Comparison of ENCODE assay signal across 27 mouse cellular contexts in genomic region chr16:32726501-32726900, GRCm38 (mm10). TPM values are rescaled to one million over a fixed set of nuclear protein-coding genes. Genes with fewer than 3 reads are reported as not detected.
DNase-seq lines count a peak whose midpoint lies in the region; ATAC-seq lines count a peak whose summit lies in the region.
"Had no signal": no experiment of that assay in that cellular context is flagged by ENCODE, and none has a peak within 500 bp of the region (broad histone marks: within the 10 kb centered on the region; RNA-seq: fewer than 3 reads in every experiment).

No protein-coding gene starts in this region.

- no peak overlapping the region for H3K27ac ChIP-seq in forebrain, embryonic 14.5 days (ENCODE audit: low read depth, low read length)
- no peak overlapping the region for H3K27ac ChIP-seq in forebrain, embryonic 15.5 days (replicated peaks)
- H3K27ac ChIP-seq: heart, embryonic 10.5 days; hindbrain, embryonic 13.5 days; liver, embryonic 14.5 days had no signal

- H3K9ac ChIP-seq in forebrain, embryonic 14.5 days (ENCODE audit: low read length) = no peak overlapping the region
- no peak overlapping the region for H3K9ac ChIP-seq in forebrain, embryonic 15.5 days (replicated peaks)
- H3K9ac ChIP-seq: hindbrain, embryonic 13.5 days; liver, embryonic 14.5 days had no signal

- no peaks in the 10 kb centered on the region for H3K27me3 ChIP-seq in forebrain, embryonic 14.5 days (replicated peaks; ENCODE audit: control insufficient read depth, insufficient read depth, low read length)
- H3K27me3 ChIP-seq in forebrain, embryonic 15.5 days = no peaks in the 10 kb centered on the region
- H3K27me3 ChIP-seq: CH12.LX; hindbrain, embryonic 13.5 days had no signal

- peak; percentile 8 for DNase-seq in forebrain, embryonic 14.5 days (ENCODE audit: low spot score)
- peak; percentile 42 for DNase-seq in cerebellum, adult 11 months
- peak; percentile 70 for DNase-seq in cerebellum, adult 9-10 months
- DNase-seq in cerebellum, postnatal 36 days = peak; percentile 64 to 68
- DNase-seq in spleen, adult 12 weeks (ENCODE audit: low spot score) = no peak
- DNase-seq in adipocyte (ENCODE audit: low spot score) = no peak
- DNase-seq: adrenal gland, postnatal 10 days; gastrocnemius, postnatal 14 days; heart, postnatal 36 days; kidney, adult 9 months; kidney, postnatal 4 days; layer of hippocampus, postnatal 36 days; liver; lung, adult 2 months; lung, postnatal 10 days; midbrain, embryonic 14.5 days; right cerebral cortex, postnatal 25 days; spleen, adult 18-20 months; thymus, postnatal 14 days had no signal

- no peak overlapping the region for H3K4me3 ChIP-seq in forebrain, embryonic 14.5 days (ENCODE audit: low read depth, low read length)
- H3K4me3 ChIP-seq in forebrain, embryonic 15.5 days = no peak overlapping the region
- H3K4me3 ChIP-seq: erythroblast, embryonic 14.5 days; heart, embryonic 10.5 days; hindbrain, embryonic 13.5 days had no signal

- H3K4me1 ChIP-seq in forebrain, embryonic 14.5 days (ENCODE audit: control insufficient read depth, insufficient read depth, low read length) = no peaks in the 10 kb centered on the region
- no peaks in the 10 kb centered on the region for H3K4me1 ChIP-seq in forebrain, embryonic 15.5 days
- H3K4me1 ChIP-seq: hindbrain, embryonic 13.5 days had no signal

- no peaks in the 10 kb centered on the region for H3K36me3 ChIP-seq in forebrain, embryonic 14.5 days (ENCODE audit: control insufficient read depth, insufficient read depth, low read length)
- no peaks in the 10 kb centered on the region for H3K36me3 ChIP-seq in forebrain, embryonic 15.5 days
- H3K36me3 ChIP-seq: heart, embryonic 10.5 days; hindbrain, embryonic 13.5 days had no signal

- no peak overlapping the region for H3K4me2 ChIP-seq in forebrain, embryonic 14.5 days (ENCODE audit: low read length)
- no peak overlapping the region for H3K4me2 ChIP-seq in forebrain, embryonic 15.5 days (replicated peaks)
- H3K4me2 ChIP-seq: hindbrain, embryonic 13.5 days had no signal

- no peak for ATAC-seq in forebrain, embryonic 14.5 days
- no peak for ATAC-seq in forebrain, embryonic 15.5 days (replicated peaks)
- ATAC-seq: intestine, postnatal 0 days had no signal

- no peaks in the 10 kb centered on the region for H3K9me3 ChIP-seq in forebrain, embryonic 14.5 days (replicated peaks; ENCODE audit: control insufficient read depth, low read length)
- no peaks in the 10 kb centered on the region for H3K9me3 ChIP-seq in forebrain, embryonic 15.5 days
- H3K9me3 ChIP-seq: heart, embryonic 10.5 days; hindbrain, embryonic 13.5 days had no signal

RNA-seq across cellular contexts. Expression of gene Muc4, which starts 9.2 kb away (rescaled TPM):
- polyA plus RNA-seq in forebrain, embryonic 14.5 days (2014; fragmentation: Nextera tagmentation; extraction: Ambion mirVana) = not detected in 2 replicates
- not detected in 2 replicates for polyA plus RNA-seq in forebrain, embryonic 15.5 days (2015; fragmentation: Nextera tagmentation; extraction: Ambion mirVana)
- polyA plus RNA-seq: erythroblast, embryonic 14.5 days; hindbrain, embryonic 13.5 days; limb, embryonic 11.5 days had no signal

Comparison
In these comparisons a context has a peak if more than half of its experiments do, and no peak if none do; other contexts are left out.
1. DNase-seq: peak in forebrain, embryonic 14.5 days (single experiment), cerebellum, adult 11 months (single experiment), cerebellum, adult 9-10 months (single experiment) and cerebellum, postnatal 36 days (2 of 2); none in spleen, adult 12 weeks (single experiment) and adipocyte (single experiment).